ENCODE assay signal across 8 mouse cellular contexts in genomic region chr2:155357686-155358399, GRCm38 (mm10). TPM values are rescaled to one million over a fixed set of nuclear protein-coding genes. Genes with fewer than 3 reads are reported as not detected.
DNase-seq lines count a peak whose midpoint lies in the region; ATAC-seq and TF ChIP-seq lines count a peak whose summit lies in the region.

No protein-coding gene starts in this region.

- H3K9ac ChIP-seq in forebrain, embryonic 15.5 days (replicated peaks): peak overlapping the region; percentile 78
- H3K9ac ChIP-seq in midbrain, embryonic 13.5 days (replicated peaks): peak overlapping the region; percentile 60; the same call in 1 of the 2 replicates

- DNase-seq in left cerebral cortex, adult 11 months (ENCODE audit: low spot score): peak; percentile 23
- no peak for DNase-seq in left cerebral cortex, postnatal 10 days (ENCODE audit: extremely low spot score in 1 of 2, low spot score in 2 of 2)
- DNase-seq in kidney, postnatal 10 days: peak; percentile 37
- DNase-seq in natural killer cell, adult 2 months (ENCODE audit: low spot score in 2 of 2): no peak
- no peak for DNase-seq in adrenal gland, postnatal 36 days

- intact Hi-C loops in left cerebral cortex, postnatal 10 days (cut with DNase I): no loop called here

- H3K27me3 ChIP-seq in forebrain, embryonic 15.5 days: no peaks in the 10 kb centered on the region
- H3K27me3 ChIP-seq in midbrain, embryonic 13.5 days: no peaks in the 10 kb centered on the region

- peaks cover 8% of the 10 kb centered on the region for H3K4me1 ChIP-seq in bone marrow macrophage, adult 2 months (ENCODE audit: control insufficient read depth, insufficient read depth, low read length)
- H3K4me1 ChIP-seq in forebrain, embryonic 15.5 days: peaks cover 18% of the 10 kb centered on the region
- H3K4me1 ChIP-seq in midbrain, embryonic 13.5 days (replicated peaks): peaks cover 19% of the 10 kb centered on the region

- ATAC-seq in forebrain, embryonic 15.5 days (replicated peaks): peak; percentile 57
- peak; percentile 61 for ATAC-seq in midbrain, embryonic 13.5 days

- no peak for TF ChIP-seq CTCF in bone marrow macrophage, adult 2 months (IDR thresholded peaks at IDR 0.05; ENCODE audit: low read depth, low read length)

- peak overlapping the region; percentile 73 for H3K4me2 ChIP-seq in forebrain, embryonic 15.5 days (replicated peaks)
- peak overlapping the region; percentile 82 for H3K4me2 ChIP-seq in midbrain, embryonic 13.5 days (replicated peaks)

- no peak for TF ChIP-seq POLR2A in bone marrow macrophage, adult 2 months (IDR thresholded peaks at IDR 0.05; ENCODE audit: borderline replicate concordance, low read depth, low read length)

- H3K27ac ChIP-seq in bone marrow macrophage, adult 2 months (ENCODE audit: insufficient read depth, low read depth, low read length): no peak overlapping the region
- H3K27ac ChIP-seq in forebrain, embryonic 15.5 days (replicated peaks): peak overlapping the region; percentile 55
- H3K27ac ChIP-seq in midbrain, embryonic 13.5 days: peak overlapping the region; percentile 45; the same call in 1 of the 2 replicates

- no peaks in the 10 kb centered on the region for H3K9me3 ChIP-seq in forebrain, embryonic 15.5 days
- H3K9me3 ChIP-seq in midbrain, embryonic 13.5 days: no peaks in the 10 kb centered on the region

- WGBS in forebrain, embryonic 15.5 days: 31% methylated on average over 14 of the region's 14 CpGs
- WGBS in midbrain, embryonic 13.5 days: 34% methylated on average over 14 of the region's 14 CpGs

- H3K4me3 ChIP-seq in bone marrow macrophage, adult 2 months (ENCODE audit: insufficient read depth, low read length): peak overlapping the region; percentile 58
- peak overlapping the region; percentile 86 for H3K4me3 ChIP-seq in forebrain, embryonic 15.5 days
- peak overlapping the region; percentile 76 for H3K4me3 ChIP-seq in midbrain, embryonic 13.5 days (replicated peaks)

- no peaks in the 10 kb centered on the region for H3K36me3 ChIP-seq in forebrain, embryonic 15.5 days
- no peaks in the 10 kb centered on the region for H3K36me3 ChIP-seq in midbrain, embryonic 13.5 days

RNA-seq across cellular contexts. Expression of gene Pigu, which starts 0.6 kb away (rescaled TPM):
- 10 to 100 TPM; 31.1 to 32.2 TPM for total RNA-seq in left cerebral cortex, postnatal 10 days (2021)
- polyA plus RNA-seq in bone marrow macrophage, adult 2 months (2012; ENCODE audit: insufficient read depth, insufficient read length, missing spikeins): 36.7 and 41.7 TPM in 2 replicates
- 47.7 and 52.8 TPM in 2 replicates for polyA plus RNA-seq in forebrain, embryonic 15.5 days (2015; fragmentation: Nextera tagmentation; extraction: Ambion mirVana)
- polyA plus RNA-seq in midbrain, embryonic 13.5 days (2015; fragmentation: Nextera tagmentation; extraction: Ambion mirVana): 51.8 and 54.5 TPM in 2 replicates
- total RNA-seq in adrenal gland, postnatal 36 days (2021): 10 to 100 TPM; 34.4 to 40.9 TPM

RNA-seq across cellular contexts. Expression of gene Trp53inp2, which starts 23.0 kb away (rescaled TPM):
- 100 to 1,000 TPM; 194 to 199 TPM for total RNA-seq in left cerebral cortex, postnatal 10 days (2021)
- 60.0 and 63.1 TPM in 2 replicates for polyA plus RNA-seq in bone marrow macrophage, adult 2 months (2012; ENCODE audit: insufficient read depth, insufficient read length, missing spikeins)
- polyA plus RNA-seq in forebrain, embryonic 15.5 days (2015; fragmentation: Nextera tagmentation; extraction: Ambion mirVana): 73.2 and 87.6 TPM in 2 replicates
- polyA plus RNA-seq in midbrain, embryonic 13.5 days (2015; fragmentation: Nextera tagmentation; extraction: Ambion mirVana): 118 and 131 TPM in 2 replicates
- 100 to 1,000 TPM; 283 to 299 TPM for total RNA-seq in adrenal gland, postnatal 36 days (2021)

Comparison
In these comparisons a context has a peak if more than half of its experiments do, and no peak if none do; other contexts are left out.
1. DNase-seq: peak in left cerebral cortex, adult 11 months (single experiment) and kidney, postnatal 10 days (single experiment); none in left cerebral cortex, postnatal 10 days (0 of 2), natural killer cell, adult 2 months (0 of 2) and adrenal gland, postnatal 36 days (0 of 2).
2. Peak in every context shown above with its lines, with median percentiles within 50 percentile points of each other: H3K4me3 ChIP-seq.